Comparison of ENCODE assay signal across 8 mouse cellular contexts in the genomic region with DNA sequence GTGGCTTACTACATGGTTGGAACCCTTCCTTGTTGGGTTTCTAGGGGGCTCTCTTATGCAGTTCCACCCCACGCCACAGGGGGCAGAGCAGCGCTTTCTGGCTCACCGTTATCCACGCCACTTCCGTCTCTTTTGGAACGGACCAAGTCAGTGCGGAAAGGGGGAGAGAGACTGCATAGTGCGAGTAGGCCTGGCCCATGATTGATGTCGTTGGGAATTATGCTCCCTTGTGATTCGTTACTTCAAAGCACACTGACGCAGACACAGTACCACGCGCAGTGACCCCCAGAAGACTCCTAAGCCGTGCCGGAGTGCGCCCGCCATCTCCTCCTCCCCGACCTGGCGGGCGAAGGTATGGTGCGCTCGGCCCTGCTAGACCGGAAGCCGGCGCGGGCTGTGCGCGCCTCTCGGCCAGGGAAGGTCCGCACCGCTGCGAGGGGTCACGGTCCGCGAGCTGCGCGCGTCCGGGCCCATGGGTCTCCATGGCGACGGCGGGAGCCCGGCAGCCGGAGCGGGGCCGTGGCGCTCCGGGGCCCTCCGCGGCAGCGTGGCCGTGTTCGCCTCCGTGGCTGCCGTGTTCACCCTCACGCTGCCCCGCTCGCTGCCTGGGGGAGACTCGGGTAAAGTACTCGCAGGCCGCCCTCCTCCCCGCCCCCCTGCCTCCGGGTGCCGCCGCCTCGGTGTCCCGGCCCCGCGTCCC. TPM values are rescaled to one million over a fixed set of nuclear protein-coding genes. Genes with fewer than 3 reads are reported as not detected.
A peak's percentile ranks its signal among the peaks of the same experiment; 100 is the strongest.
DNase-seq lines count a peak whose midpoint lies in the region; ATAC-seq and TF ChIP-seq lines count a peak whose summit lies in the region.

A gene (plus strand): TSS at position 141 of the 700 bp plus-strand sequence.

- peaks cover 3% of the 10 kb centered on the region; the same call in 1 of the 2 replicates for H3K4me1 ChIP-seq in cortical plate, adult 2 months (ENCODE audit: control insufficient read depth, insufficient read depth, low read length)
- peaks cover 16% of the 10 kb centered on the region for H3K4me1 ChIP-seq in megakaryocyte, embryonic 14.5 days

- H3K36me3 ChIP-seq in megakaryocyte, embryonic 14.5 days (replicated peaks; ENCODE audit: low read length), result no peaks in the 10 kb centered on the region

- TF ChIP-seq CTCF in cortical plate, adult 2 months (IDR thresholded peaks at IDR 0.05; ENCODE audit: extremely low read depth, insufficient read depth, low read length), result peak; percentile 84

- peak within 1 kb of the TSS; percentile 66 for H3K4me3 ChIP-seq in cortical plate, adult 2 months (ENCODE audit: insufficient read depth, low read length)
- H3K4me3 ChIP-seq in megakaryocyte, embryonic 14.5 days (replicated peaks), result peak within 1 kb of the TSS; percentile 93

- peak within 1 kb of the TSS; percentile 93 for H3K27ac ChIP-seq in cortical plate, adult 2 months (ENCODE audit: insufficient read depth, low read length)

- peak; percentile 85 to 86 for DNase-seq in gastrocnemius, adult 8-10 months (ENCODE audit: low spot score in 2 of 2)
- DNase-seq in hindlimb bud, embryonic 11.5 days (ENCODE audit: extremely low spot score, low read depth, low spot score), result peak; percentile 89
- peak; percentile 88 to 95 for DNase-seq in left cerebral cortex, adult 8-10 months (ENCODE audit: low spot score in 2 of 2)
- peak; percentile 94 to 95 for DNase-seq in right cerebral cortex, postnatal 10 days (ENCODE audit: low spot score in 2 of 2)
- peak; percentile 90 for DNase-seq in urinary bladder, postnatal 25 days (ENCODE audit: low spot score)

- no peaks in the 10 kb centered on the region for H3K9me3 ChIP-seq in megakaryocyte, embryonic 14.5 days

- TF ChIP-seq POLR2A in cortical plate, adult 2 months (IDR thresholded peaks at IDR 0.05; ENCODE audit: extremely low read depth, insufficient read depth, low read length), result no peak; the same call in 1 of the 2 replicates

- H3K27me3 ChIP-seq in megakaryocyte, embryonic 14.5 days (replicated peaks), result peaks cover 4% of the 10 kb centered on the region

- peak; percentile 89 for ATAC-seq in activated CD4-positive, CD25-positive, alpha-beta regulatory T cell, adult 4 months

RNA-seq across cellular contexts. Expression of the gene that starts here (rescaled TPM):
- 10 to 100 TPM in 1 of 2 experiments, 1 to 10 TPM in 1; 8.2 to 12.2 TPM for polyA plus RNA-seq in activated CD4-positive, CD25-positive, alpha-beta regulatory T cell, adult 4 months (2017; shearing (Covaris generic))
- polyA plus RNA-seq in cortical plate, adult 2 months (2012; rRNA removed), result 18.2 and 20.1 TPM in 2 replicates
- 1 to 10 TPM; 2.9 to 4.3 (median 3.7) TPM for total RNA-seq in gastrocnemius, adult 8-10 months (2022)
- total RNA-seq in left cerebral cortex, adult 8-10 months (2022), result 10 to 100 TPM; 22.3 to 25.7 (median 24.9) TPM
- polyA plus RNA-seq in megakaryocyte, embryonic 14.5 days (2012; ENCODE audit: insufficient read depth, low replicate concordance), result 1.7 and 5.2 TPM in 2 replicates

Comparison
In these comparisons a context has a peak if more than half of its experiments do, and no peak if none do; other contexts are left out.
1. Peak in every context shown above with its lines: DNase-seq, ATAC-seq, H3K4me3 ChIP-seq and H3K27ac ChIP-seq.
2. RNA of the gene that starts here (total RNA-seq): 22.3 to 25.7 TPM in left cerebral cortex, adult 8-10 months; 2.9 to 4.3 TPM in gastrocnemius, adult 8-10 months; every median in the first group is over 4 times any median in the second.